Mouse (Mus musculus): ENCODE data around the gene Slc34a1.

Slc34a1 gene

GRCm38 (mm10) chr13:55418004-55418403 lies 20.0 kb downstream of the Slc34a1 start:
- TF ChIP-seq GATA4 (IDR thresholded peaks at IDR 0.05; ENCODE audit: insufficient replicate concordance, low read length), result no peak

- TF ChIP-seq GATA4 (IDR thresholded peaks at IDR 0.05; ENCODE audit: insufficient replicate concordance, low read length), result no peak
These were observed 21.2 kb downstream of the Slc34a1 start for GRCm38 (mm10) chr13:55419142-55419541.

- TF ChIP-seq GATA4 (IDR thresholded peaks at IDR 0.05; ENCODE audit: insufficient replicate concordance, low read length), result no peak
These were observed 22.3 kb downstream of the Slc34a1 start for GRCm38 (mm10) chr13:55420018-55420932.

GRCm38 (mm10) chr13:55420933-55421800 lies 23.2 kb downstream of the Slc34a1 start:
- no peak for TF ChIP-seq GATA4 (IDR thresholded peaks at IDR 0.05; ENCODE audit: insufficient replicate concordance, low read length)

GRCm38 (mm10) chr13:55426613-55427012 lies 28.6 kb downstream of the Slc34a1 start, which contains the start of gene F12:
Gene F12, minus strand, starts transcription at chr13:55426793.
- no peak for TF ChIP-seq GATA4 (IDR thresholded peaks at IDR 0.05; ENCODE audit: insufficient replicate concordance, low read length)

GRCm38 (mm10) chr13:55429226-55429888 lies 31.4 kb downstream of the Slc34a1 start:
- no peak for TF ChIP-seq GATA4 (IDR thresholded peaks at IDR 0.05; ENCODE audit: insufficient replicate concordance, low read length)

GRCm38 (mm10) chr13:55430566-55430965 lies 32.6 kb downstream of the Slc34a1 start:
- TF ChIP-seq GATA4 (IDR thresholded peaks at IDR 0.05; ENCODE audit: insufficient replicate concordance, low read length), result no peak

- TF ChIP-seq GATA4 (IDR thresholded peaks at IDR 0.05; ENCODE audit: insufficient replicate concordance, low read length), result no peak
These were observed 34.1 kb downstream of the Slc34a1 start for GRCm38 (mm10) chr13:55431889-55432685.

GRCm38 (mm10) chr13:55443799-55444285 lies 45.9 kb downstream of the Slc34a1 start:
- TF ChIP-seq GATA4 (IDR thresholded peaks at IDR 0.05; ENCODE audit: insufficient replicate concordance, low read length), result no peak

GRCm38 (mm10) chr13:55444286-55444936 lies 46.4 kb downstream of the Slc34a1 start:
- TF ChIP-seq GATA4 (IDR thresholded peaks at IDR 0.05; ENCODE audit: insufficient replicate concordance, low read length), result no peak

- no peak for TF ChIP-seq GATA4 (IDR thresholded peaks at IDR 0.05; ENCODE audit: insufficient replicate concordance, low read length)
These were observed 46.9 kb downstream of the Slc34a1 start, which contains the start of gene Grk6 for GRCm38 (mm10) chr13:55444937-55445315. Gene Grk6, plus strand, starts transcription at chr13:55445072.

- no peak for TF ChIP-seq GATA4 (IDR thresholded peaks at IDR 0.05; ENCODE audit: insufficient replicate concordance, low read length)
These were observed 47.5 kb downstream of the Slc34a1 start for GRCm38 (mm10) chr13:55445361-55446091.

- TF ChIP-seq GATA4 (IDR thresholded peaks at IDR 0.05; ENCODE audit: insufficient replicate concordance, low read length), result no peak
These were observed 48.6 kb downstream of the Slc34a1 start for GRCm38 (mm10) chr13:55446483-55447105.
